Mouse (Mus musculus) CH12.LX (cell line): ENCODE results near the gene Raf1. TPM values are rescaled to one million over a fixed set of nuclear protein-coding genes. Genes with fewer than 3 reads are reported as not detected.

ENCODE experiments used
- DNase-seq: peaks from one replicate; pipeline ENCODE4 v3.0.0-alpha.2; 2013; ENCODE audit errors: extremely low read depth
- H3K27ac ChIP-seq: 2 replicates; pipeline ENCODE4 v1.5.1; 2012; ENCODE audit warnings: low read depth, mild to moderate bottlenecking, control low read depth, moderate library complexity; ENCODE audit not compliant: insufficient read depth
- H3K27me3 ChIP-seq: replicated peaks from 2 replicates; pipeline ENCODE3; 2012; ENCODE audit warnings: inconsistent platforms
- H3K36me3 ChIP-seq, 2 experiments: replicated peaks in 1 of 2; 2 replicates each; pipeline versions ENCODE3 to v1.6.1; 2012; ENCODE audit warnings: inconsistent platforms in 1 of 2, low read length in 1 of 2, mild to moderate bottlenecking in 1 of 2, mixed read lengths in 1 of 2, moderate library complexity in 1 of 2; ENCODE audit not compliant: control insufficient read depth in 1 of 2, insufficient read depth in 1 of 2
- H3K4me1 ChIP-seq, 2 experiments: 2 replicates each; pipeline ENCODE4 v1.6.1; 2012; ENCODE audit warnings: inconsistent platforms in 1 of 2, moderate library complexity in 1 of 2; ENCODE audit not compliant: insufficient read depth in 2 of 2, control insufficient read depth in 1 of 2
- H3K4me2 ChIP-seq: 2 replicates; pipeline ENCODE4 v1.6.1; 2012; ENCODE audit warnings: low read depth, mild to moderate bottlenecking, control low read depth; ENCODE audit not compliant: poor library complexity, insufficient read depth, severe bottlenecking
- H3K4me3 ChIP-seq, 3 experiments: fragments of 150-350 bp in 1 of 3; sonication (generic) in 1 of 3; replicated peaks in 1 of 3; 2 replicates each; pipeline versions ENCODE3 to v1.5.1; 2011 to 2012; ENCODE audit warnings: low read depth in 2 of 3, low read length in 2 of 3, mild to moderate bottlenecking in 2 of 3, moderate library complexity in 2 of 3, control low read depth in 1 of 3, improper control_type of control experiment in 1 of 3, inconsistent platforms in 1 of 3, mixed read lengths in 1 of 3; ENCODE audit not compliant: poor library complexity in 1 of 3
- H3K79me2 ChIP-seq: replicated peaks from 2 replicates; pipeline ENCODE4 v1.6.1; 2012; ENCODE audit warnings: mild to moderate bottlenecking, moderate library complexity; ENCODE audit not compliant: control insufficient read depth, poor library complexity, insufficient read depth, severe bottlenecking; ENCODE audit errors: extremely low read depth
- H3K9ac ChIP-seq: 2 replicates; pipeline ENCODE4 v1.6.1; 2012; ENCODE audit warnings: low read depth, mild to moderate bottlenecking, control low read depth, moderate library complexity; ENCODE audit not compliant: insufficient read depth
- H3K9me3 ChIP-seq: replicated peaks from 2 replicates; pipeline ENCODE3; 2012; ENCODE audit warnings: low read length, inconsistent platforms, mixed read lengths
- CHD1 ChIP-seq: IDR thresholded peaks from 2 replicates; pipeline ENCODE4 v1.6.1; 2012; ENCODE audit warnings: low read depth, low read length, improper control_type of control experiment, inconsistent platforms
- CHD2 ChIP-seq: IDR thresholded peaks from 2 replicates; pipeline ENCODE4 v1.6.1; 2011; ENCODE audit warnings: low read length, improper control_type of control experiment
- E2F4 ChIP-seq: IDR thresholded peaks from 2 replicates; pipeline ENCODE4 v1.6.1; 2011; ENCODE audit warnings: low read depth, low read length, improper control_type of control experiment; ENCODE audit not compliant: insufficient replicate concordance
- ELF1 ChIP-seq: IDR thresholded peaks from 2 replicates; pipeline ENCODE4 v1.6.1; 2014; ENCODE audit warnings: low read depth, mild to moderate bottlenecking, inconsistent platforms, low read length, improper control_type of control experiment
- EP300 ChIP-seq: IDR thresholded peaks from 2 replicates; pipeline ENCODE4 v1.6.1; 2011; ENCODE audit warnings: low read length, improper control_type of control experiment
- ETS1 ChIP-seq: conservative IDR thresholded peaks from 2 replicates; pipeline ENCODE4 v1.6.1; 2012; ENCODE audit warnings: low read depth, mild to moderate bottlenecking, inconsistent platforms, low read length, improper control_type of control experiment, moderate library complexity
- IRF4 ChIP-seq: IDR thresholded peaks from 2 replicates; pipeline ENCODE4 v1.6.1; 2014; ENCODE audit warnings: low read depth, mild to moderate bottlenecking, inconsistent platforms, low read length, improper control_type of control experiment
- JUN ChIP-seq: IDR thresholded peaks from 2 replicates; pipeline ENCODE4 v1.6.1; 2011; ENCODE audit warnings: low read depth, mild to moderate bottlenecking, low read length, improper control_type of control experiment, moderate library complexity; ENCODE audit not compliant: insufficient read depth
- KAT2A ChIP-seq: IDR thresholded peaks from 2 replicates; pipeline ENCODE4 v1.6.1; 2012; ENCODE audit warnings: low read length, improper control_type of control experiment, inconsistent platforms; ENCODE audit not compliant: insufficient replicate concordance
- MAX ChIP-seq: IDR thresholded peaks from 2 replicates; pipeline ENCODE4 v1.6.1; 2011; ENCODE audit warnings: low read length, improper control_type of control experiment
- MAZ ChIP-seq: IDR thresholded peaks from 2 replicates; pipeline ENCODE4 v1.6.1; 2012; ENCODE audit warnings: low read depth, mild to moderate bottlenecking, inconsistent platforms, low read length, improper control_type of control experiment, moderate library complexity
- MEF2A ChIP-seq: IDR thresholded peaks from 2 replicates; pipeline ENCODE4 v1.6.1; 2014; ENCODE audit warnings: low read depth, mild to moderate bottlenecking, inconsistent platforms, low read length, improper control_type of control experiment, borderline replicate concordance
- MYC ChIP-seq: IDR thresholded peaks from 2 replicates; pipeline ENCODE4 v1.6.1; 2011; ENCODE audit warnings: low read depth, mild to moderate bottlenecking, improper control_type of control experiment, low read length
- NELFE ChIP-seq: IDR thresholded peaks from 2 replicates; pipeline ENCODE4 v1.6.1; 2011; ENCODE audit warnings: low read depth, low read length, improper control_type of control experiment
- PAX5 ChIP-seq: IDR thresholded peaks from 2 replicates; pipeline ENCODE4 v1.6.1; 2012; ENCODE audit warnings: low read length, inconsistent platforms, mixed read lengths
- POLR2A ChIP-seq: IDR thresholded peaks from 2 replicates; pipeline ENCODE4 v1.6.1; 2011; ENCODE audit warnings: low read depth, mild to moderate bottlenecking, improper control_type of control experiment, low read length
- POLR2AphosphoS2 ChIP-seq: IDR thresholded peaks from 2 replicates; pipeline ENCODE4 v1.6.1; 2011; ENCODE audit warnings: low read depth, low read length, improper control_type of control experiment
- RAD21 ChIP-seq: IDR thresholded peaks from 2 replicates; pipeline ENCODE4 v1.6.1; 2011; ENCODE audit warnings: low read depth, mild to moderate bottlenecking, low read length, improper control_type of control experiment, moderate library complexity
- RCOR1 ChIP-seq: conservative IDR thresholded peaks from 2 replicates; pipeline ENCODE4 v1.6.1; 2012; ENCODE audit warnings: low read depth, mild to moderate bottlenecking, inconsistent platforms, low read length, improper control_type of control experiment
- SMC3 ChIP-seq: IDR thresholded peaks from 2 replicates; pipeline ENCODE4 v1.6.1; 2011; ENCODE audit warnings: low read depth, low read length, improper control_type of control experiment
- TBP ChIP-seq: conservative IDR thresholded peaks from 2 replicates; pipeline ENCODE4 v1.6.1; 2011; ENCODE audit warnings: low read depth, low read length, improper control_type of control experiment
- UBTF ChIP-seq: IDR thresholded peaks from 2 replicates; pipeline ENCODE4 v1.6.1; 2012; ENCODE audit warnings: low read depth, mild to moderate bottlenecking, inconsistent platforms, low read length, improper control_type of control experiment, moderate library complexity
- USF1 ChIP-seq: IDR thresholded peaks from 2 replicates; pipeline ENCODE4 v1.6.1; 2014; ENCODE audit warnings: low read depth, mild to moderate bottlenecking, inconsistent platforms, low read length, improper control_type of control experiment
- ZC3H11A ChIP-seq: IDR thresholded peaks from 2 replicates; pipeline ENCODE4 v1.6.1; 2012; ENCODE audit warnings: low read depth, mild to moderate bottlenecking, inconsistent platforms, low read length, improper control_type of control experiment
- ZKSCAN1 ChIP-seq: IDR thresholded peaks from 2 replicates; pipeline ENCODE4 v1.6.1; 2012; ENCODE audit warnings: low read depth, inconsistent platforms, low read length, improper control_type of control experiment, borderline replicate concordance
- ZMIZ1 ChIP-seq: IDR thresholded peaks from 2 replicates; pipeline ENCODE4 v1.6.1; 2012; ENCODE audit warnings: low read depth, mild to moderate bottlenecking, inconsistent platforms, low read length, improper control_type of control experiment
- dilution Hi-C: fragments of 300-500 bp; cut with MboI; formaldehyde crosslinking; loops from 2 replicates; pipeline ENCODE4 v1.14.3; 2020; ENCODE audit warnings: low sequenced_read_pairs; ENCODE audit not compliant: extremely low pct_unique_long_range_greater_than_20kb, extremely low pct_ligation_motif_present
- in situ Hi-C: fragments of 300-500 bp; cut with MboI; formaldehyde crosslinking; loops from 3 replicates; pipeline ENCODE4 v1.14.3; 2019; ENCODE audit warnings: low sequenced_read_pairs, low pct_ligation_motif_present, low pct_unique_long_range_greater_than_20kb, mixed read lengths
- polyA plus RNA-seq: library from polyadenylated mRNA; unstranded; fragments of >175 nt; gene quantifications from 2 replicates; pipeline ENCODE4 v1.2.1, GENCODE M21; 2012; ENCODE audit warnings: low read depth; ENCODE audit not compliant: insufficient read length
- total RNA-seq, 2 experiments: library from RNA; depleted of rRNA; stranded (reverse); fragments of 300-350 nt in 1 of 2; fragments of >200 nt in 1 of 2; gene quantifications; 2 replicates each; pipeline ENCODE4 v1.2.3; 2012 to 2014

Raf1 gene
- total and polyA plus RNA-seq, 3 experiments: 53.5 to 79.2 (median 59.8) TPM

DNA sequence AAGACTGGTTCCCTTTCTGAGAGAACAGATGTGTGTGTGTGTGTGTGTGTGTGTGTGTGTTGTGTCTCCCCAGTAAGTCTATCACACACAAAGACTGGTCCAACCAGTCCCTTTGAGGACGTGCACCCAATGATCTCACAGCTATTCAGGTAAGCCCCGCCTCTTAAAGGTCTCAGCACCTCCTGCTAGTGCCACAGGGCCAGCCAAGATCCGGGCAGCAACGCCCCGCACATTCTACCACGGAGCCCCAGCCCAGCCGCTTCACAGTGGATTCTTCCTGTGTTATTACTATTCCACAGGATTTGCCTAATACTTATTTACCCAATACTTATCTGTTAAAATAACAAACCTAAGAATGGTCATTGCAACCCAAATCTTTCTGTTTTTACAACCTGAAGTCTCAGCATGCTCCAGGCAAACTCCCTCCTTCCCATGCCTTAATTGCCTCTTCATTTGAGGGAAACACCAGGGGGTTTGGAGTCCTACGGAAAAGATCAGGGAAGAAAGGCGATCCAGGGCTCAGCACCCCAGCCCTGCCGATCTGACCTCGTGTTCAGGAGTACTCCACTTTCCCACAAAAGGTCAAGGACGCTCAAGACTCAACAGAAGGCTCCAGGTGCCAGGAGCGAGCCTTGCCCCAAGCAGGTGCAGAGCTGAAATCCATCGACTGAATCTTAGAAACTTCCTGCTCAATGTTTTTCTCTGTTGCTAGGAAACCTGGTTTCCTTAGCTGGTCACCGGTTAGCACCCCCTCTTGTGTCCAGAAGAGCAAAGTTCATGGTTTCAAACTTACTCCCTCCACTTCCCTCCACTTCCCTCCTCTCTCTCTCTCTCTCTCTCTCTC is 41.5 kb upstream of the Raf1 start (continued):
- TF ChIP-seq CHD1: no peak
- no peak for TF ChIP-seq CHD2
- TF ChIP-seq POLR2AphosphoS2: no peak
- TF ChIP-seq USF1: no peak
- no peak for TF ChIP-seq RCOR1
- TF ChIP-seq KAT2A: no peak
- no peak for TF ChIP-seq ETS1

DNA sequence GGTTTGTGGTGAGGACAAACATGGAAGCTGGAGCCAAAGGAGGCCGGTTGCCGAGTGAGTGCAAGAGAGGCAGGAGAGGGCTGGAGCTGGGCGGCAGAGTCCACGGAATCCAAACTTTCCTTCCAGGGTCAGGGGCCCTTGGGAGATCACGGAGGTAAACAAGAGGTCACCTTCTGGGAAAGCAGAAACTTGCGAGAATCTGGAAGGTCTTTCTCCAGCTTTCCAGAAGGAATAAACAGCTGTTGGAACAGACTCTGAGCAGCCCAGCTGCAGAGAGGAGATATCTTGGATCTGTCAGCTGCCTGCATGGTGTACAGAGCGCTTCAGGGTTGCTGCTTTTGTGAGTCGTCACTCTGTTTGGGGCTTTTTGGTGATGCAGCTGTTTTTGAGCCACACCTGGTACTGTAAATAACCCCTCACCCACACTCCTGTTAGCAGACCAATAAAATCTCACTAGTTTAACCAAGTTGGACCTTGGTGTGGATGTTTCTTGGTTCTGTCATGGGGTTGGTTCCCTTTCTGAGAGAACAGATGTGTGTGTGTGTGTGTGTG is 40.7 kb upstream of the Raf1 start:
- Histone ChIP-seq H3K4me3 (no peak overlapping the region), H3K9ac (no peak overlapping the region), H3K27me3 (no peaks in the 10 kb centered on the region)
- no peak for TF ChIP-seq ZKSCAN1
- TF ChIP-seq POLR2AphosphoS2: no peak
- no peak for TF ChIP-seq MEF2A
- TF ChIP-seq EP300: no peak
- TF ChIP-seq MAX: no peak
- no peak for TF ChIP-seq ZC3H11A
- no peak for TF ChIP-seq POLR2A
- no peak for TF ChIP-seq MAZ
- TF ChIP-seq E2F4: no peak
- TF ChIP-seq PAX5: no peak
- TF ChIP-seq, all 38 proteins: peak for 0
- peak; percentile 33 for DNase-seq
- Histone ChIP-seq H3K36me3 (no peaks in the 10 kb centered on the region), H3K4me2 (peak overlapping the region; percentile 35; the same call in 1 of the 2 replicates), H3K27ac (no peak overlapping the region), H3K9me3 (no peaks in the 10 kb centered on the region), H3K4me1 (peaks cover 5 to 29% of the 10 kb centered on the region in 2 experiments; a peak in 3 of 4 replicates), H3K79me2 (no peaks in the 10 kb centered on the region)
- dilution Hi-C loops: no loop called here
- in situ Hi-C loops: no loop called here

DNA sequence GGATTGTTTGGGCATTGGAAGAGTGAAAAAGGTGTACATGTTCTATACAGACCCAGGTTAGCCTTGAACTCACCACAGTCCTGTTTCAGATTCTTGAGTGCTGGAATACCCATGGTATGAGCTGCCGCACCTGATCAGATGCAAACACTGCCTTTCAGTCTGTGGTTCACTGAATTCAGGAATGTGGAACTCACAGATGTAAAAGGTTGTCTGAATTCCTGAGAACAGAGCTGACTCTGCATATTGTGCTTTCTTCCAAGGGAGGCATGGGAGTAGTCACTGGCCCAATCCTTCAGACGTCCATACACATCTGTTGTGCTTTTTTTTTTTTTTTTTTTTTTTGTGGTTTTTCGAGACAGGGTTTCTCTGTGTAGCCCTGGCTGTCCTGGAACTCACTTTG is 34.8 kb upstream of the Raf1 start:
- no peak for DNase-seq
- TF ChIP-seq JUN: no peak
- TF ChIP-seq MAZ: no peak
- TF ChIP-seq IRF4: no peak
- TF ChIP-seq PAX5: no peak
- no peak for TF ChIP-seq CHD2
- TF ChIP-seq MYC: no peak
- no peak for TF ChIP-seq ELF1
- TF ChIP-seq SMC3: no peak
- no peak for TF ChIP-seq TBP
- no peak for TF ChIP-seq ZC3H11A
- TF ChIP-seq UBTF: no peak
- TF ChIP-seq ZMIZ1: no peak
- no peak for TF ChIP-seq MAX
- TF ChIP-seq RAD21: no peak
- TF ChIP-seq ETS1: no peak
- TF ChIP-seq NELFE: no peak
- Histone ChIP-seq H3K27ac (no peak overlapping the region), H3K36me3 (no peaks in the 10 kb centered on the region), H3K9me3 (no peaks in the 10 kb centered on the region), H3K27me3 (no peaks in the 10 kb centered on the region), H3K9ac (no peak overlapping the region), H3K79me2 (no peaks in the 10 kb centered on the region), H3K4me2 (no peak overlapping the region), H3K4me1 (peaks cover 2 to 11% of the 10 kb centered on the region in 2 experiments; a peak in 2 of 4 replicates), H3K4me3 (no peak overlapping the region)
- dilution Hi-C loops (no loop called here), in situ Hi-C loops (no loop called here)
